Mouse (Mus musculus) thymus, adult 18-20 months (tissue): ENCODE measurements at regions not wholly inside any gene's neighbourhood (a gene's known extent, or its start where the extent isn't known, plus 50 kb on each side); places are given as distances from the start of the nearest gene placed in this dataset.
"Not testable (repeated sequence)": the region's sequence is repeated elsewhere in the genome, so short reads cannot be mapped to it uniquely, and the experiment has no call there.

Experiments used
- DNase-seq, 2 experiments: peaks; one replicate each; pipeline ENCODE4 v3.0.0; 2022; ENCODE audit warnings: mixed read lengths in 2 of 2

- no peak for DNase-seq
Measured at GRCm38 (mm10) chr3:38312834-38313233, 171.8 kb downstream of the Ankrd50 start.

GRCm38 (mm10) chr3:38312121-38312520 lies 172.5 kb downstream of the Ankrd50 start:
- no peak for DNase-seq

GRCm38 (mm10) chr3:38299898-38300751 lies 184.5 kb downstream of the Ankrd50 start:
- DNase-seq = no peak

GRCm38 (mm10) chr3:38299236-38299897 lies 185.3 kb downstream of the Ankrd50 start:
- DNase-seq = no peak

- DNase-seq = no peak
Measured at GRCm38 (mm10) chr3:38297499-38297898, 187.1 kb downstream of the Ankrd50 start.

- DNase-seq = no peak
Measured at GRCm38 (mm10) chr3:38289062-38289461, 195.6 kb downstream of the Ankrd50 start.

- DNase-seq = peak in 1 of 2 experiments; percentile 23
Measured at GRCm38 (mm10) chr3:38283687-38284124, 200.9 kb downstream of the Ankrd50 start.

GRCm38 (mm10) chr3:38282891-38283290 lies 201.8 kb downstream of the Ankrd50 start:
- DNase-seq = no peak

- no peak for DNase-seq
Measured at GRCm38 (mm10) chr3:38281683-38282082, 203.0 kb downstream of the Ankrd50 start.

- DNase-seq = no peak
Measured at GRCm38 (mm10) chr3:38280876-38281275, 203.8 kb downstream of the Ankrd50 start.

GRCm38 (mm10) chr3:38280105-38280504 lies 204.5 kb downstream of the Ankrd50 start:
- peak; percentile 70 to 84 for DNase-seq

GRCm38 (mm10) chr3:38276948-38277504 lies 207.6 kb downstream of the Ankrd50 start:
- DNase-seq = no peak

GRCm38 (mm10) chr3:38275321-38275720 lies 209.3 kb downstream of the Ankrd50 start:
- no peak for DNase-seq

- no peak for DNase-seq
Measured at GRCm38 (mm10) chr3:38270742-38271141, 213.9 kb downstream of the Ankrd50 start.

GRCm38 (mm10) chr3:38268226-38268625 lies 216.4 kb downstream of the Ankrd50 start:
- DNase-seq = no peak

GRCm38 (mm10) chr3:38263261-38264141 lies 221.1 kb downstream of the Ankrd50 start:
- DNase-seq = no peak

- DNase-seq = no peak
Measured at GRCm38 (mm10) chr3:38261326-38262075, 223.1 kb downstream of the Ankrd50 start.

- not testable (repeated sequence) for DNase-seq
Measured at GRCm38 (mm10) chr3:38259223-38259622, 225.4 kb downstream of the Ankrd50 start.

- no peak for DNase-seq
Measured at GRCm38 (mm10) chr3:38257843-38258290, 226.8 kb downstream of the Ankrd50 start.

- no peak for DNase-seq
Measured at GRCm38 (mm10) chr3:38257076-38257842, 227.4 kb downstream of the Ankrd50 start.

- no peak for DNase-seq
Measured at GRCm38 (mm10) chr3:38255674-38256073, 229.0 kb downstream of the Ankrd50 start.
